Mouse (Mus musculus) midbrain, embryonic 16.5 days (tissue): ENCODE measurements around the gene Slc8a2. TPM values are rescaled to one million over a fixed set of nuclear protein-coding genes. Genes with fewer than 3 reads are reported as not detected.

Experiments used
- ATAC-seq: fragments of 200-750 bp; cut with Nextera tagmentation; 2 replicates; pipeline ENCODE4 v1.8.0; 2017; ENCODE audit warnings: moderate TSS enrichment
- H3K27ac ChIP-seq: fragments of 300-500 bp; sonication (generic); 2 replicates; pipeline ENCODE4 v1.5.1; 2014; ENCODE audit warnings: mild to moderate bottlenecking, low read length, mixed read lengths
- H3K27me3 ChIP-seq: fragments of 300-500 bp; sonication (generic); 2 replicates; pipeline ENCODE4 v1.6.1; 2014; ENCODE audit warnings: low read depth, low read length, mixed read lengths; ENCODE audit not compliant: control insufficient read depth, insufficient read depth
- H3K36me3 ChIP-seq: fragments of 300-500 bp; sonication (generic); 2 replicates; pipeline ENCODE4 v1.6.1; 2014; ENCODE audit warnings: mild to moderate bottlenecking, low read length, moderate library complexity, mixed read lengths; ENCODE audit not compliant: control insufficient read depth, insufficient read depth
- H3K4me1 ChIP-seq: fragments of 300-500 bp; sonication (generic); 2 replicates; pipeline ENCODE4 v1.6.1; 2014; ENCODE audit warnings: mild to moderate bottlenecking, low read length, mixed read lengths; ENCODE audit not compliant: control insufficient read depth, insufficient read depth
- H3K4me2 ChIP-seq: fragments of 300-500 bp; sonication (generic); 2 replicates; pipeline ENCODE4 v1.6.1; 2014; ENCODE audit warnings: mild to moderate bottlenecking, low read length, mixed read lengths
- H3K4me3 ChIP-seq: fragments of 300-500 bp; sonication (generic); 2 replicates; pipeline ENCODE4 v1.5.1; 2014; ENCODE audit warnings: low read depth, mild to moderate bottlenecking, low read length, moderate library complexity, mixed read lengths
- H3K9ac ChIP-seq: fragments of 300-500 bp; sonication (generic); 2 replicates; pipeline ENCODE4 v1.6.1; 2014; ENCODE audit warnings: low read depth, low read length, mixed read lengths
- H3K9me3 ChIP-seq: fragments of 300-500 bp; sonication (generic); replicated peaks from 2 replicates; pipeline ENCODE4 v1.6.1; 2014; ENCODE audit warnings: mild to moderate bottlenecking, low read length, mixed read lengths; ENCODE audit not compliant: control insufficient read depth, poor library complexity, severe bottlenecking
- WGBS: fragments of 180-500 bp; shearing (Covaris S2); extraction: QIAGEN DNeasy Blood & Tissue Kit; methylation state at CpG from one replicate; pipeline ENCODE4 v1.1.7; 2014; 5-methylcytosine and 5-hydroxymethylcytosine counted together
- polyA plus RNA-seq: library from polyadenylated mRNA; unstranded; fragments of >200 nt; fragmentation: Nextera tagmentation; extraction: Ambion mirVana; gene quantifications from 2 replicates; pipeline ENCODE4 v1.2.1, GENCODE M21; 2015

Gene Slc8a2
- polyA plus RNA-seq, 1 experiment from 2014 or later: 0.73 TPM

- 20% methylated on average over 10 of the region's 10 CpGs for WGBS
- Histone ChIP-seq H3K4me2 (no peak overlapping the region), H3K4me1 (peaks cover 5% of the 10 kb centered on the region; the same call in 1 of the 2 replicates), H3K36me3 (no peaks in the 10 kb centered on the region), H3K9ac (no peak overlapping the region), H3K9me3 (no peaks in the 10 kb centered on the region), H3K4me3 (no peak overlapping the region), H3K27me3 (peaks cover 2% of the 10 kb centered on the region), H3K27ac (no peak overlapping the region)
- ATAC-seq: peak; percentile 77
Observed at GRCm38 (mm10) chr7:16153522-16153921, 23.9 kb downstream of the Slc8a2 start.

- Histone ChIP-seq H3K9me3 (no peaks in the 10 kb centered on the region), H3K4me3 (no peak overlapping the region), H3K4me2 (no peak overlapping the region), H3K27me3 (peaks cover 2% of the 10 kb centered on the region), H3K27ac (no peak overlapping the region), H3K9ac (no peak overlapping the region), H3K4me1 (peaks cover 5% of the 10 kb centered on the region; the same call in 1 of the 2 replicates), H3K36me3 (no peaks in the 10 kb centered on the region)
- no peak for ATAC-seq
- 76% methylated on average over 9 of the region's 9 CpGs for WGBS
Observed at GRCm38 (mm10) chr7:16155132-16155872, 25.7 kb downstream of the Slc8a2 start.

GRCm38 (mm10) chr7:16156105-16156714 is 26.6 kb downstream of the Slc8a2 start:
- no peak for ATAC-seq
- H3K27me3 ChIP-seq: peaks cover 2% of the 10 kb centered on the region

GRCm38 (mm10) chr7:16158735-16159134 is 29.1 kb downstream of the Slc8a2 start:
- Histone ChIP-seq H3K4me1 (no peaks in the 10 kb centered on the region), H3K4me2 (peak overlapping the region; percentile 44), H3K27ac (no peak overlapping the region), H3K4me3 (peak overlapping the region; percentile 22), H3K9ac (peak overlapping the region; percentile 43; the same call in 1 of the 2 replicates), H3K27me3 (peaks cover 2% of the 10 kb centered on the region), H3K9me3 (no peaks in the 10 kb centered on the region), H3K36me3 (no peaks in the 10 kb centered on the region)
- 12% methylated on average over 39 of the region's 39 CpGs for WGBS
- 0 out of 2 replicates have a peak, but pooled peaks have one; percentile 12 for ATAC-seq

More at GRCm38 (mm10) chr7:16156105-16156714, 26.6 kb downstream of the Slc8a2 start:
- Histone ChIP-seq H3K9ac (no peak overlapping the region), H3K9me3 (no peaks in the 10 kb centered on the region), H3K4me3 (no peak overlapping the region), H3K27ac (no peak overlapping the region), H3K4me2 (no peak overlapping the region), H3K36me3 (no peaks in the 10 kb centered on the region), H3K4me1 (peaks cover 5% of the 10 kb centered on the region; the same call in 1 of the 2 replicates)
- WGBS: 82% methylated on average over 8 of the region's 8 CpGs

GRCm38 (mm10) chr7:16160702-16161101 is 31.1 kb downstream of the Slc8a2 start:
- WGBS: 78% methylated on average over 3 of the region's 3 CpGs
- H3K27me3 ChIP-seq: peaks cover 2% of the 10 kb centered on the region
- no peaks in the 10 kb centered on the region for H3K4me1 ChIP-seq
- H3K9me3 ChIP-seq: no peaks in the 10 kb centered on the region
- H3K4me3 ChIP-seq: no peak overlapping the region
- H3K27ac ChIP-seq: no peak overlapping the region
- no peak for ATAC-seq
- H3K36me3 ChIP-seq: no peaks in the 10 kb centered on the region
- H3K9ac ChIP-seq: no peak overlapping the region
- no peak overlapping the region for H3K4me2 ChIP-seq

GRCm38 (mm10) chr7:16161302-16161701 is 31.7 kb downstream of the Slc8a2 start:
- no peaks in the 10 kb centered on the region for H3K36me3 ChIP-seq
- H3K27ac ChIP-seq: no peak overlapping the region
- H3K9ac ChIP-seq: no peak overlapping the region
- no peaks in the 10 kb centered on the region for H3K4me1 ChIP-seq
- H3K9me3 ChIP-seq: no peaks in the 10 kb centered on the region
- no peak overlapping the region for H3K4me2 ChIP-seq
- no peak for ATAC-seq
- H3K4me3 ChIP-seq: no peak overlapping the region
- peaks cover 2% of the 10 kb centered on the region for H3K27me3 ChIP-seq
- 90% methylated on average over 9 of the region's 9 CpGs for WGBS

GRCm38 (mm10) chr7:16162036-16162435 is 32.4 kb downstream of the Slc8a2 start:
- no peaks in the 10 kb centered on the region for H3K9me3 ChIP-seq
- H3K27me3 ChIP-seq: peaks cover 2% of the 10 kb centered on the region
- 79% methylated on average over 6 of the region's 7 CpGs for WGBS
- no peak overlapping the region for H3K27ac ChIP-seq
- H3K4me3 ChIP-seq: no peak overlapping the region
- H3K9ac ChIP-seq: no peak overlapping the region
- peak; percentile 27; the same call in 1 of the 2 replicates for ATAC-seq
- H3K4me2 ChIP-seq: no peak overlapping the region
- H3K36me3 ChIP-seq: no peaks in the 10 kb centered on the region
- no peaks in the 10 kb centered on the region for H3K4me1 ChIP-seq

- WGBS: 0% methylated on average over 1 of the region's 1 CpGs
- Histone ChIP-seq H3K9me3 (0 out of 2 replicates have a peak, but pooled peaks cover 3% of the 10 kb centered on the region), H3K4me2 (no peak overlapping the region), H3K9ac (peak overlapping the region; percentile 41; the same call in 1 of the 2 replicates), H3K4me1 (peaks cover 34% of the 10 kb centered on the region), H3K36me3 (no peaks in the 10 kb centered on the region; the same call in 1 of the 2 replicates), H3K27me3 (no peaks in the 10 kb centered on the region), H3K27ac (no peak overlapping the region), H3K4me3 (no peak overlapping the region)
- no peak for ATAC-seq
Observed at GRCm38 (mm10) chr7:16172141-16172581, 42.5 kb downstream of the Slc8a2 start.
